Mouse (Mus musculus) adrenal gland, postnatal 14 days (tissue): ENCODE data around the gene Selenow. TPM values are rescaled to one million over a fixed set of nuclear protein-coding genes. Genes with fewer than 3 reads are reported as not detected.

ENCODE experiments used
- DNase-seq: peaks from one replicate; pipeline ENCODE4 v3.0.0; 2021; ENCODE audit warnings: mixed read lengths
- long read RNA-seq, 2 experiments: library from polyadenylated mRNA; stranded (forward); transcript quantifications; one replicate each; pipeline ENCODE4 v2.0.0; 2021
- total RNA-seq: library from RNA; stranded (reverse); gene quantifications from 2 replicates; pipeline ENCODE4 v1.2.3, GENCODE M21; 2021

Selenow gene
- 191 and 202 TPM in 2 replicates for total RNA-seq
- long read RNA-seq, experiment 1, transcript Selenow-201 (6 exons, 736 nt) = major isoform, 196 of 202 reads
- long read RNA-seq, experiment 1, partial matches to known transcripts = 4 of 202 reads
- long read RNA-seq, experiment 1, other reads (novel, unspliced or antisense) = 2 of 202 reads
- long read RNA-seq, experiment 2, transcript Selenow-201 (6 exons, 736 nt) = major isoform, 202 of 213 reads
- long read RNA-seq, experiment 2, partial matches to known transcripts = 5 of 213 reads
- long read RNA-seq, experiment 2, other reads (novel, unspliced or antisense) = 6 of 213 reads

GRCm38 (mm10) chr7:15922220-15922773, at the start of gene Selenow:
Selenow (minus strand) TSS chr7:15922402.
- peak; percentile 93 for DNase-seq

DNA sequence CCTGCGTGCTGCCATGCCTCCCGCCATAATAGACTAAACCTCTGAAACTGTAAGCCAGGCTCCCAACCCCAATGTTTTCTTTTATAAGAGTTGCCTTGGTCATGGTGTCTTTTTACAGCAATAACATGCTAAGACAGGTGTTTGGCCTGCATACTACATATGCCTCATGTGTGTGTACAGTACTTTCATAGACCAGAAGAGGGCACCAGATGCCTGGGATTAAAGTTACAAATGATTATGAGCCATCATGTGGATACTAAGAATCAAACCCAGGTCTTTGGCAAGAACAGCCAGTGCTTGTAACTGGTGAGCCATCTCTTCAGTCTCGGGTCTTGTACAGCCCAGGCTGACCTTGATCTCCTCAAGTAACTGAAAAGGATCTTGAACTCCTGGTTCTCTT, 47.5 kb upstream of the Selenow start:
- no peak for DNase-seq

GRCm38 (mm10) chr7:15968322-15968721, 46.1 kb upstream of the Selenow start:
- no peak for DNase-seq

DNA sequence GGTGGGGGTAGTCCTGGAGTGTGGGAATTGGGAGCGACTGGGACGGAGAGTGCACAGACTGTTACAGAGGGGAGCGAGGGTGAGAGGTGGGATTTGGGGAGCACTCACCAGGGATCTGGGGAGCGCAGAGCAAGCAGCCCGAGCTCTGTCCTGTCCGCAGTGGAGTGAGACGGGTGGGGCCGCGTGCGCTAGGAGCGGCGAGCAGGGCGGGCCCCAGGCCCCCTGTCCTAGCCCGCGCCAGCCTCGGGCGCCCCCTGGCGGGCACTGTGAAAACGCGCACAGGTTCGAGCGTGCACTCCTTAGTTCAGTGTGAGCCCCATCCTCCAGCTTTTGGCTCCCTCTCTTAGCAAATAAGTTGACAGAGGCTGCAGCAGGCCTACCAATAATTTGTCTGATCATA, 45.1 kb upstream of the Selenow start, which contains the start of gene Ehd2:
Gene Ehd2, minus strand, starts transcription at position 256 of the 400 bp plus-strand sequence.
- DNase-seq = peak; percentile 91

DNA sequence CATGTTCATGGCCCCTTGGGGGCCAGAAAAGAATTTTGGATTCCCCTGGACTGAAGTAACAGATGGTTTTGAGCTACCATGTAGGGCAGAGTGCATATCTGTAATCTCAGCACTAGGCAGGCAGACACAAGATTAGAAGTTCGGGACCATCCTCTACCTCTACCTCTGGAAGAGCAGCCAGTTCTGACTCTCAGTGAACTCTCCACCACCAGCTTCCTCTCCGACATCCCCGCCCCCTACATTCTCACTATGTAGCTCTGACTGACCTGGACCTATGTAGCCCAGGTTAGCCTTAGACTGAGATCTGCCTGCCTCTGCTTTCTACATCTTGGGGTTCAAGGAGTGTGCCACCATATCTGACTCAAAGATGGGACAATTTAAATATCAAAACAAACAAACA, 44.3 kb upstream of the Selenow start:
- no peak for DNase-seq

GRCm38 (mm10) chr7:15963798-15964652, 41.8 kb upstream of the Selenow start:
- DNase-seq = no peak

- peak; percentile 94 for DNase-seq
Observed at GRCm38 (mm10) chr7:15962311-15963288, 40.4 kb upstream of the Selenow start.

- DNase-seq = no peak
Observed at GRCm38 (mm10) chr7:15961798-15962197, 39.6 kb upstream of the Selenow start.

DNA sequence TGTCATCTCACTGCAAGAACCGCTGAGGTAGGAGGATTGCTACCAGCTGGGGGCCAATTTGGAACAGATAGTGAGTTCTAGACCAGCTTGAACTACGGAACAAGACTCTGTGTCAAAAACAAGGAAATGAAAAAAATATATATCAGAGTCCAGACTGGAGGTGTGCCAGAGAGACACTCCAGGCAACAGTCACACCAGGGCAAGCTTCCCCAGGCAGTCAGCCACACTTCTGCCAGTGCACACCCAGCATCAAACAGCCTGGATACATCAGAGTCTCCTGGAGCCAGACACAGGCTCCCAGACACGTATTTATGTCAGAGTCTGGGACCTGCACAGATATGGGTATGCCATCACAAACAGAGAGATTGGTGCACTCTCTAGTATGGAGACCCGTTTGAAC, 39.0 kb upstream of the Selenow start:
- no peak for DNase-seq

GRCm38 (mm10) chr7:15960691-15961090, 38.5 kb upstream of the Selenow start:
- no peak for DNase-seq

DNA sequence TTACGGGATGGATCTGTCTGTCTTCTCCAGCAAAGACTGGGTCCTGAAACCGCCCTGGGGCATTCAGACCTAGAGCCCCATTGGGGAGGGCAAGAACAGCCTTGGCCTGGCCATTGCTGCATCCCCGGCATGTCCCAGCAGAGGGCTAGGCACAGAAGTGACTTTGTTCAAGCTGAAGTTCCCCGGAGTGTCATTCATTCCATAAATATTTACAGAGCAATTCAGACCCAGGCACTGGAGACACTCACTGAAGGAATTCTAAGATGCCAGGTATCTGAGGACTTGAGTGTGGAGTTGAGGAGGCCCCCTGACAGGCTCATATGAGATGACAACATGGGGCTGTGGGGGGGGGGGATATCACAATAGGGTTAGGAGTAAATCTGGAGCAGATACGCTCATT, 33.9 kb upstream of the Selenow start:
- no peak for DNase-seq

GRCm38 (mm10) chr7:15955509-15955908, 33.3 kb upstream of the Selenow start:
- DNase-seq = no peak

- peak; percentile 72 for DNase-seq
Observed at GRCm38 (mm10) chr7:15954978-15955443, 32.8 kb upstream of the Selenow start.

- no peak for DNase-seq
Observed at GRCm38 (mm10) chr7:15954436-15954835, 32.2 kb upstream of the Selenow start.

DNA sequence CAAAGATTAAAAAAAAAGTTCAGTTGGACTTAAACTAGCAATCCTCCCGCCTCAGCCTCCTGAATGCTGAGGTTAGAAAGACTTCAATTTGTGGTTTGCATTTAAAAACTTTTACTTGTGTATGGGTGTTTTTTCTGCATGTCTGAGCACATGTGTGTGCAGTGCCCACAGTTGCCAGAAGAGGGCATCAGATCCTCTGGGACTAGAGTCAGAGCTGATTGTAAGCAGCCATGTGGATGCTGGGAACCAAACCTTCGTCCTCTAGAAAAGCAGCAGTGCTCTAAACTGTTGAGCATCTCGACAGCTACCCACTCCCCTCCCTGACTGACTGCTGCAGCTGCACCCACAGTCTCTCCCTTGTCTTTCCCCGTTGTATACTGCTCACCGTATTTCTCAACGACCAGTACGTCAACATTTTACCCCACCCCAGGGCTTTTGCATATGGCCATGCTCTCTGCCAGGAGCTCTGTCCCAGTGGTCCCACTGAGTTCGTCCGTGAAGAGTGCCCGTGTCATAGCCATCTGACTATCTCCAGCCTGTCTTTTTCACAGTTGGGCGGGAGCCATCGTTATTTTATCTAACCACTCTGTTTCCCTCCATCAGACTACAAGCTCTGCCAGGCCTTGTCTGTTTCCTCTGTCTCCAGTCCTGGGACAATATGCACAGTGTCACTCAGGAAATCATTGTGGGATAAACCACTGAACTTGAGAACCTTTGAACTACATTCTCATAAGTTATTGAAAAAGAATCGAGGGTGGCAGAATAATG, 31.3 kb upstream of the Selenow start:
- DNase-seq = no peak

DNA sequence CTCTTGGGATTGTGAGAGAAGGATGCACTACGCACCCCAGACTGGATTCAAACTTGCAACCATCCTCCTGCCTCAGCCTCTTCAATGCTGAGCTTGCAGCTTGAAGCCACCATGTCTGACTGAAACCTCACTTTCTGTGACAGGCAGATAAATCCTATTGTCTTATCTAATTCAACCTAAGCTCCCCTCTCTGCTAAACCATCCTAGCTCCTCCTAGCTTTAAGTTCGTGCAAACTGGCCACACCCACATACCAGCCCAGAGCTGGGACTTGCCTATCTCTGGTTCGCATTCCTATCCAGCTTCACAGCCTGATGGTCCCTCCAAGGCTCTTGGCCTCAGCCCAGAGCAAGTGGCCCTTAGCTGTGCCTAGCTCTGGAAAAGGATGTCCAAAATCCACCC, 30.2 kb upstream of the Selenow start:
- no peak for DNase-seq

DNA sequence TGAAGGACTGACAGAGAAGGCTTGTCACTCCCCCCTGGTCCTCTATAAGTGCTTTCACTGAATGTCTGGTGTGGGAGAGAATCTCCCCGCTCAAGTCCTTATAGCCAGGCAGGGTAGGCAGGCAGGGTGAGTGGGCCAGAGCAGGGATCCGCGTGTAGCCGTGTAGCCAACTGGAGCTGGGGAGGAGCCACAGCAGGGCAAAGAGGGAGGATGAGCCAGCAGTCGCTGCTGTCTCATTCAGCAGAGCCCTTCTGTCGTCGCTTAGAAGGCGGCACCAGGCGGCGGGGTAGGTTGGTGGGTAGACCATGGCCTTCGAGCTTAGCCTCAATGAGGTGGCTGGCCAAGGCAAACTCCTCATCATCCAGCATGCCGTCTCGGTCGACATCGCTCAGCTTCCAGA, 27.8 kb upstream of the Selenow start:
- DNase-seq = no peak

GRCm38 (mm10) chr7:15949216-15949790, 27.1 kb upstream of the Selenow start:
- DNase-seq = no peak

- DNase-seq = peak; percentile 92
Observed at GRCm38 (mm10) chr7:15948381-15948941, 26.3 kb upstream of the Selenow start.

DNA sequence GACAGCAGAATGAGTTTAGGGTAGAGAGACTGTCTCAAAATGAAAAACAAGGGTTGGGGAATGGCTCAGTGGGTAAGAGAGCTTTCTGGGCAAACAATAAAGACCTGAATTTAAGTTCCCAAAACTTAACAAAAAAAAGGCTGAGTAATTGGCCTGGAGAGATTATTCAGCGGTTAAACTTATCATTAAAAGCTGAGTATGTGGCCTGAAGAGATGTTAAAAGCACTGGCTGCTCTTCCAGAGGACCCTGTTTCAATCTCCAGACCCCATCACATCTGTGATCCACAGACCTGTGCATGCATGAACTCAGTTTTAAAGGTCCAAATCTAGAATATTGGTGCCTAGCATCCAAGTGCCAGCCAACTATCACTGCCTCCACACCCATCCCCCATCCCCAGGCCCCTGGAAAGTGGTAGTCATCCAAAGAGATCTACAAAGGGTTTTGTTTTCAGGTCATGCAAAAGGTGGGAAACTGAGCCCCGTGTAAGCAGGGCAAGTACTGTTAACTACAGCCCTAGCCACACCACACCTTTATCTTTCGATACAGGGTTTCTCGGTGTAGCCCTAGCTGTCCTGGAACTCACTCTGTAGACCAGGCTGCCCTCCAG, 25.6 kb upstream of the Selenow start:
- DNase-seq = no peak
